Mouse (Mus musculus) layer of hippocampus, postnatal 36 days (tissue): Measurements from ENCODE around the gene Zfp719. TPM values are rescaled to one million over a fixed set of nuclear protein-coding genes. Genes with fewer than 3 reads are reported as not detected.

ENCODE experiments used
- DNase-seq, 2 experiments: peaks; one replicate each; pipeline ENCODE4 v3.0.0; 2022
- total RNA-seq, 2 experiments: library from RNA; stranded (reverse); gene quantifications; 2 replicates each; pipeline ENCODE4 v1.2.3; 2021

The Zfp719 gene
- total RNA-seq, 2 experiments from 2014 or later: 22.0 to 22.1 TPM

DNA sequence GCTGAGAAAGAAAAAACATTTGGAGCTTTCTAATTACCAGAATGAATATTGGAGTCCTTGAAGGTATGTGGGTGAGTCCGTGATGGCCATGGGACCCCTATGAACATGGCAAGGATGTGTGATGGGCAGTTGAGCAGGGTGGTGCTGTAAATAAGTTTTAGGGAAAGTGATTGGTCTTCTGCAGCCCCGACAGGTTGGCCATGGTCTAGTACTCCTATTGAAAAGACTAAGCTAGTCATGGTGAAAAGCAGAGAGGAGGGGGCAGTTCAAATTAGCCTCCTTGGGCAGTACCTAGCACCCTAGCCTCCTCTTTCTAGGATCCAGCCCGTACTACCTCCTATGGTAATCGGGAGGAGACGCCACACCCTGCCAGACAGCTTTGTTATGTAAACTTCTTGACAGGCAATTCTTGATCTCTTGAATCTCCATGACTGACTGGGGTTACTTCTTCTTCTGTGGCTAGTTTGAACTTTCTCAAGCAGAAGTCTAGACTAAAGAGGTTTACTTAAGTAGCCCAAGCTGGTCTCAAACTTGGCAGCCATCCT is 28.4 kb downstream of the Zfp719 start:
- DNase-seq: no peak

- DNase-seq: no peak
These were observed 29.0 kb downstream of the Zfp719 start for GRCm38 (mm10) chr7:43608316-43608824.

DNA sequence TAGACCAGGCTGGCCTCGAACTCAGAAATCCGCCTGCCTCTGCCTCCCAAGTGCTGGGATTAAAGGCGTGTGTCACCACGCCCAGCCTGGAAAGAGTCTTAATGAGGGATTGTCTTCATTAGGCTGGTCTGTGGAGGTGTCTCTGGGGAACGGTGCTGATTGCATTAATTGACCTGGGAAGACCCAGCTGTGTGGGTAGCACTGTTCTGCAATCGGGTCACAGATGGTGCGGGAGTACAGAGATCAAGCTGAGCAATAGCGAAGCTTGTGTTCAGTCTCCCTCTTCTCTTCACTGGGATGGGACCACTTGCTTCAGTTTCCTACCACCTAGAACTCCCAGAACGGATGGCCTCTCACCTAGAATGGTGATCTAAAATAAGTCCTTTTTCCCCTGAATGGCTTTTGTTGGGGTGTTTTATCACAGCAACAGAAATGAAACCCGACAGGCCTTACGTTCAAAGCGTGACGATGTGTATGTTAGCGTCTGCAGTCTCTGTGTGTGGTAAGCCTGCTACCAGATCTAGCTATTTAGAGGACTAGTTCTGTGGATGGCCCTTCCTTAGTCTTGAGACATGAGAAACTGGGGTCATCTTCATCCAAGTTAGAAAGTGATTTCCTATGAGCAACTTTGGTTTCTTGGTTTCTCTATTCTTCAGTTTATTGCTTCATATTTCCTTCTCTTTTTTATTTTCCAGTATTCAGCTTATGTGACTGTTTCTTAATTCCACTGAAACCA is 34.6 kb downstream of the Zfp719 start:
- DNase-seq: no peak

DNA sequence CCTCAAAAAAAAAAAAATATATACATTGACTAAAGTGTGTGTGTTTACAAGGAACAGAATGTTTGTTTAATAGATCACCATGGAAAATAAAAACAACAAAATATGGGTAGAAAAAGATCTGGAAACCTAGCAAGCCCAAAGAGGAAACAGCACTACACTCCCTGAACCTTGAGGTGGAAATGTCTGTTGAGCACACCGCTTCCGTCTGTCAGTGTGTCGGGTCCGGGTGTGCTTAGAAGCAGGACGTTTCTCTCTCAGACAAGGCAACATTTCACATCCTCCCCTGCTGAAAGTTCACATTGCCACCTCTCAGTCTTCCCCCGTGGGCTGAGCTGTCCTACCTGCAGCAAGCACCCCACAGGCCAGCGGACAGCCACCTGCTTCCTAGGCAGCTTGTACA is 43.5 kb downstream of the Zfp719 start:
- DNase-seq: no peak

GRCm38 (mm10) chr7:43623819-43624218 is 44.4 kb downstream of the Zfp719 start:
- DNase-seq: no peak

- DNase-seq: no peak
These were observed 45.7 kb downstream of the Zfp719 start for GRCm38 (mm10) chr7:43625065-43625464.

- no peak for DNase-seq
These were observed 46.5 kb downstream of the Zfp719 start for GRCm38 (mm10) chr7:43625794-43626422.

GRCm38 (mm10) chr7:43633940-43634339 is 54.5 kb downstream of the Zfp719 start:
- no peak for DNase-seq

GRCm38 (mm10) chr7:43634500-43634899 is 55.1 kb downstream of the Zfp719 start, which contains the start of gene Ceacam18:
TSS of gene Ceacam18 (plus strand) at chr7:43634707.
- DNase-seq: no peak

DNA sequence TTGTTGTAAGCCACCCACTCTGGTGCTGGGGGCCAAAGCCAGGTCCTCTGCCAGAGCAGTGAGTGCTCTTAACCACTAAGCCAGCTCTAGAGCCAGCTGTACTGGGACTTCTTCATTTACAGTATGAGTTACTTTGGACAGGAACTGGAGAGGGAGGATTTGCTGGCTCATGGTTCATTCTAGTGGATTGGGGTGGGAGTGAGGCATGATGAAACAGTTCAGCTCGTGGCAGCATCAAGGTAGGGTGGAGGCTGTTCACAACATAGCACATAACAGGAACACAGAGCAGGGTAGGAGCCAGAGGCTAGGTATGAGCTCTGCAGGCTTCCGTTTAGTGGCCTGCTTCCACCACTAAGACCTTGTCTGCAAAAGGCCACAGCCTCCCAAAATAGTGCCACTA is 56.8 kb downstream of the Zfp719 start:
- no peak for DNase-seq

DNA sequence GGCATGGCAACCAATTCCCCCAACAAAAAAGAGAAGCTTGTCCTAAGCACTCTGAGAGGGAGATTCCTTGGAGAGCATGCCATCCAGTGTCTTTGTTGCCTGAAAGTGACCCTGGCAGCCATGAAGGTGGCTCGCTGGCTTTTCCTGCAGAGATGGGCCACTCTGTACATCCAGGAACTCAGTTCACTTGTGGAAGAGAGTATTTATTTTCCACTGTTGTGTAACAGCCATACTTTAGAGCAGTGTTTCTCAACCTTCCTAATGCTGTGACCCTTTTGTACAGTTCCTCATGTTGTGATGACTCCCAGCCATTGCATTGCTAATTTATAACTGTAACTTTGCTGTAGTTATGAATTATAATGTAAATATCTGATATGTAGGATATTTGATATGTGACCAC is 57.7 kb downstream of the Zfp719 start:
- no peak for DNase-seq

- no peak for DNase-seq
These were observed 63.2 kb downstream of the Zfp719 start for GRCm38 (mm10) chr7:43642587-43642986.

Other genes starting within 250 kb of the Zfp719 start
- under 1 TPM; 0.57 to 0.68 TPM for gene Siglecf, start 228.3 kb upstream of the Zfp719 start, total RNA-seq
- not detected for gene Siglecg, start 171.4 kb upstream of the Zfp719 start, total RNA-seq
- not detected for gene Lim2, start 151.9 kb upstream of the Zfp719 start, total RNA-seq
- gene Nkg7, start 142.5 kb upstream of the Zfp719 start, total RNA-seq: not detected
- gene Cldnd2, start 138.8 kb upstream of the Zfp719 start, total RNA-seq: not detected
- gene Etfb, start 135.5 kb upstream of the Zfp719 start, total RNA-seq: 10 to 100 TPM; 68.4 to 74.4 TPM
- under 1 TPM; 0.80 to 0.86 TPM for gene Gm45233, start 135.5 kb upstream of the Zfp719 start, total RNA-seq
- gene Vsig10l, start 116.5 kb upstream of the Zfp719 start, total RNA-seq: 1 to 10 TPM; 2.3 to 3.0 TPM
- 10 to 100 TPM; 22.7 to 23.6 TPM for gene Iglon5, start 89.5 kb upstream of the Zfp719 start, total RNA-seq
- gene 4931406B18Rik, start 73.7 kb upstream of the Zfp719 start, total RNA-seq: not detected
- 1 to 10 TPM; 4.2 TPM for gene Cd33, start 35.2 kb upstream of the Zfp719 start, total RNA-seq
- 1 to 10 TPM; 5.5 to 6.6 TPM for gene Zfp658, start 17.4 kb upstream of the Zfp719 start, total RNA-seq
- under 1 TPM; 0.15 to 0.20 TPM for gene Zfp819, start 27.6 kb downstream of the Zfp719 start, total RNA-seq
- under 1 TPM in 1 of 2 experiments, not detected in 1; 0.25 TPM for gene Ceacam18, start 55.1 kb downstream of the Zfp719 start, total RNA-seq
- 1 to 10 TPM in 1 of 2 experiments, under 1 TPM in 1; 0.83 to 1.4 TPM for gene Siglece, start 80.6 kb downstream of the Zfp719 start, total RNA-seq
- 10 to 100 TPM; 11.7 to 11.8 TPM for gene Ctu1, start 92.4 kb downstream of the Zfp719 start, total RNA-seq
- gene Klk14, start 110.8 kb downstream of the Zfp719 start, total RNA-seq: not detected
- not detected for gene Klk13, start 133.0 kb downstream of the Zfp719 start, total RNA-seq
- gene Klk12, start 189.3 kb downstream of the Zfp719 start, total RNA-seq: not detected
- not detected for gene Klk11, start 195.0 kb downstream of the Zfp719 start, total RNA-seq
- gene Klk10, start 201.4 kb downstream of the Zfp719 start, total RNA-seq: under 1 TPM; 0.83 to 1.00 TPM
- not detected for gene Klk9, start 212.3 kb downstream of the Zfp719 start, total RNA-seq
- 10 to 100 TPM; 25.4 to 31.7 TPM for gene Klk8, start 218.0 kb downstream of the Zfp719 start, total RNA-seq
- gene Klk7, start 231.7 kb downstream of the Zfp719 start, total RNA-seq: under 1 TPM; 0.38 to 0.47 TPM
- under 1 TPM in 1 of 2 experiments, not detected in 1; 0.87 TPM for gene Klk6, start 244.9 kb downstream of the Zfp719 start, total RNA-seq